Mouse (Mus musculus) kidney, postnatal 0 days (tissue): ENCODE results near the gene Capn1. TPM values are rescaled to one million over a fixed set of nuclear protein-coding genes. Genes with fewer than 3 reads are reported as not detected.

Source experiments
- ATAC-seq: fragments of 200-750 bp; cut with Nextera tagmentation; replicated peaks from 2 replicates; pipeline ENCODE4 v1.8.0; 2017; ENCODE audit warnings: low read depth, moderate number of reproducible peaks, moderate TSS enrichment, moderate library complexity; ENCODE audit not compliant: low FRiP score
- DNase-seq: peaks from one replicate; pipeline ENCODE4 v3.0.0-alpha.2; 2016; ENCODE audit warnings: low spot score
- H3K27ac ChIP-seq: fragments of 300-500 bp; sonication (generic); 2 replicates; pipeline ENCODE4 v1.5.1; 2014; ENCODE audit warnings: mild to moderate bottlenecking
- H3K27me3 ChIP-seq: fragments of 300-500 bp; sonication (generic); 2 replicates; pipeline ENCODE4 v1.6.1; 2014; ENCODE audit warnings: low read length, mixed read lengths; ENCODE audit not compliant: insufficient read depth
- H3K36me3 ChIP-seq: fragments of 300-500 bp; sonication (generic); 2 replicates; pipeline ENCODE4 v1.6.1; 2014; ENCODE audit warnings: low read length, mixed read lengths; ENCODE audit not compliant: insufficient read depth
- H3K4me1 ChIP-seq: fragments of 300-500 bp; sonication (generic); replicated peaks from 2 replicates; pipeline ENCODE4 v1.6.1; 2014; ENCODE audit warnings: antibody characterized with exemption, low read length, mixed read lengths; ENCODE audit not compliant: insufficient read depth
- H3K4me2 ChIP-seq: fragments of 300-500 bp; sonication (generic); 2 replicates; pipeline ENCODE4 v1.6.1; 2014; ENCODE audit warnings: mild to moderate bottlenecking, low read length, moderate library complexity, mixed read lengths
- H3K4me3 ChIP-seq: fragments of 300-500 bp; sonication (generic); replicated peaks from 2 replicates; pipeline ENCODE4 v1.5.1; 2014; ENCODE audit warnings: low read depth, low read length
- H3K9ac ChIP-seq: fragments of 300-500 bp; sonication (generic); 2 replicates; pipeline ENCODE4 v1.6.1; 2014; ENCODE audit warnings: low read depth, low read length
- H3K9me3 ChIP-seq: fragments of 300-500 bp; sonication (generic); replicated peaks from 2 replicates; pipeline ENCODE4 v1.6.1; 2016; ENCODE audit warnings: low read length, inconsistent platforms, mixed read lengths
- CTCF ChIP-seq: IDR thresholded peaks from 2 replicates; pipeline ENCODE4 v1.5.1; 2016; ENCODE audit warnings: antibody characterized with exemption, low read depth, mild to moderate bottlenecking, moderate library complexity
- WGBS: fragments of 180-500 bp; shearing (Covaris S2); extraction: QIAGEN DNeasy Blood & Tissue Kit; methylation state at CpG from one replicate; pipeline ENCODE4 v1.1.7; 2014; 5-methylcytosine and 5-hydroxymethylcytosine counted together
- polyA plus RNA-seq: library from polyadenylated mRNA; unstranded; fragments of >200 nt; fragmentation: Nextera tagmentation; extraction: Ambion mirVana; gene quantifications from 2 replicates; pipeline ENCODE4 v1.2.1, GENCODE M21; 2015

Gene Capn1
- polyA plus RNA-seq, 1 experiment from 2014 or later, result 13.5 TPM

- DNase-seq, result peak; percentile 60
- no peak for ATAC-seq
- no peak overlapping the region for H3K4me2 ChIP-seq
These were observed 835 bp upstream of the Capn1 start for GRCm38 (mm10) chr19:6016532-6016931.

GRCm38 (mm10) chr19:6014991-6015510, 646 bp downstream of the Capn1 start:
- DNase-seq (peak; percentile 58), ATAC-seq (peak; percentile 73)
- H3K9ac ChIP-seq, result peak overlapping the region; percentile 67
- no peaks in the 10 kb centered on the region for H3K27me3 ChIP-seq
- H3K36me3 ChIP-seq, result no peaks in the 10 kb centered on the region
- peak overlapping the region; percentile 80 for H3K4me2 ChIP-seq
- H3K9me3 ChIP-seq, result no peaks in the 10 kb centered on the region
- peak overlapping the region; percentile 72 for H3K27ac ChIP-seq
- no peak for TF ChIP-seq CTCF
- peak overlapping the region; percentile 39 for H3K4me3 ChIP-seq
- H3K4me1 ChIP-seq, result peaks cover 14% of the 10 kb centered on the region; the same call in 1 of the 2 replicates
- WGBS, result 1% methylated on average over 15 of the region's 18 CpGs

More at GRCm38 (mm10) chr19:6016532-6016931, 835 bp upstream of the Capn1 start:
- TF ChIP-seq CTCF, result peak; percentile 52
- H3K27ac ChIP-seq, result no peak overlapping the region
- 53% methylated on average over 7 of the region's 7 CpGs for WGBS
- H3K36me3 ChIP-seq, result no peaks in the 10 kb centered on the region
- H3K27me3 ChIP-seq, result no peaks in the 10 kb centered on the region
- H3K9me3 ChIP-seq, result no peaks in the 10 kb centered on the region
- H3K4me3 ChIP-seq, result no peak overlapping the region
- no peak overlapping the region for H3K9ac ChIP-seq
- H3K4me1 ChIP-seq, result peaks cover 14% of the 10 kb centered on the region; the same call in 1 of the 2 replicates

GRCm38 (mm10) chr19:6013691-6014090, 2.0 kb downstream of the Capn1 start:
- Histone ChIP-seq H3K9me3 (no peaks in the 10 kb centered on the region), H3K4me1 (peaks cover 14% of the 10 kb centered on the region; the same call in 1 of the 2 replicates), H3K27ac (no peak overlapping the region; the same call in 1 of the 2 replicates), H3K27me3 (no peaks in the 10 kb centered on the region), H3K9ac (no peak overlapping the region), H3K4me2 (peak overlapping the region; percentile 80; the same call in 1 of the 2 replicates), H3K36me3 (no peaks in the 10 kb centered on the region), H3K4me3 (no peak overlapping the region)
- ATAC-seq (no peak), DNase-seq (no peak)
- no peak for TF ChIP-seq CTCF
- 88% methylated on average over 10 of the region's 10 CpGs for WGBS

- 79% methylated on average over 8 of the region's 8 CpGs for WGBS
- Histone ChIP-seq H3K36me3 (0 out of 2 replicates have a peak, but pooled peaks cover 6% of the 10 kb centered on the region), H3K9me3 (no peaks in the 10 kb centered on the region), H3K4me1 (peaks cover 7% of the 10 kb centered on the region; the same call in 1 of the 2 replicates), H3K9ac (no peak overlapping the region), H3K27me3 (no peaks in the 10 kb centered on the region), H3K4me2 (no peak overlapping the region), H3K4me3 (no peak overlapping the region), H3K27ac (no peak overlapping the region)
- no peak for DNase-seq
- no peak for TF ChIP-seq CTCF
- ATAC-seq, result no peak
These were observed 6.6 kb downstream of the Capn1 start for GRCm38 (mm10) chr19:6009137-6009536.

- ATAC-seq, result no peak; the same call in 1 of the 2 replicates
- Histone ChIP-seq H3K4me2 (no peak overlapping the region), H3K4me3 (no peak overlapping the region), H3K27ac (no peak overlapping the region), H3K4me1 (no peaks in the 10 kb centered on the region), H3K27me3 (no peaks in the 10 kb centered on the region), H3K9me3 (no peaks in the 10 kb centered on the region), H3K9ac (no peak overlapping the region), H3K36me3 (0 out of 2 replicates have a peak, but pooled peaks cover 6% of the 10 kb centered on the region)
- WGBS, result 36% methylated on average over 13 of the region's 13 CpGs
- DNase-seq, result no peak
- no peak for TF ChIP-seq CTCF
These were observed 8.7 kb downstream of the Capn1 start for GRCm38 (mm10) chr19:6007013-6007412.

GRCm38 (mm10) chr19:6005541-6005940, 10.2 kb downstream of the Capn1 start:
- H3K9ac ChIP-seq, result no peak overlapping the region
- no peaks in the 10 kb centered on the region for H3K4me1 ChIP-seq
- no peaks in the 10 kb centered on the region for H3K9me3 ChIP-seq
- H3K27ac ChIP-seq, result no peak overlapping the region
- no peaks in the 10 kb centered on the region for H3K27me3 ChIP-seq
- 0 out of 2 replicates have a peak, but pooled peaks cover 6% of the 10 kb centered on the region for H3K36me3 ChIP-seq
- H3K4me2 ChIP-seq, result no peak overlapping the region
- no peak for TF ChIP-seq CTCF
- WGBS, result 58% methylated on average over 11 of the region's 11 CpGs
- no peak for ATAC-seq
- H3K4me3 ChIP-seq, result no peak overlapping the region
- DNase-seq, result no peak

- Histone ChIP-seq H3K27me3 (no peaks in the 10 kb centered on the region), H3K4me3 (no peak overlapping the region), H3K36me3 (0 out of 2 replicates have a peak, but pooled peaks cover 2% of the 10 kb centered on the region), H3K27ac (no peak overlapping the region), H3K4me2 (no peak overlapping the region), H3K4me1 (no peaks in the 10 kb centered on the region), H3K9me3 (no peaks in the 10 kb centered on the region), H3K9ac (no peak overlapping the region)
- 83% methylated on average over 5 of the region's 5 CpGs for WGBS
- DNase-seq, result no peak
- TF ChIP-seq CTCF, result no peak
- no peak for ATAC-seq
These were observed 15.7 kb downstream of the Capn1 start for GRCm38 (mm10) chr19:5999969-6000368.
